Mouse (Mus musculus) CH12F3 (cell line): ENCODE measurements around the gene Vars.
"Not testable (repeated sequence)": the region's sequence is repeated elsewhere in the genome, so short reads cannot be mapped to it uniquely, and the experiment has no call there.

Experiments
- in situ Hi-C: fragments of 300-500 bp; cut with MboI; formaldehyde crosslinking; loops from 2 replicates; pipeline ENCODE4 v1.14.3; 2020; ENCODE audit warnings: low sequenced_read_pairs

Vars gene

GRCm38 (mm10) chr17:35022541-35023060 is 21.8 kb downstream of the Vars start:
- in situ Hi-C loops, result no loop called here

DNA sequence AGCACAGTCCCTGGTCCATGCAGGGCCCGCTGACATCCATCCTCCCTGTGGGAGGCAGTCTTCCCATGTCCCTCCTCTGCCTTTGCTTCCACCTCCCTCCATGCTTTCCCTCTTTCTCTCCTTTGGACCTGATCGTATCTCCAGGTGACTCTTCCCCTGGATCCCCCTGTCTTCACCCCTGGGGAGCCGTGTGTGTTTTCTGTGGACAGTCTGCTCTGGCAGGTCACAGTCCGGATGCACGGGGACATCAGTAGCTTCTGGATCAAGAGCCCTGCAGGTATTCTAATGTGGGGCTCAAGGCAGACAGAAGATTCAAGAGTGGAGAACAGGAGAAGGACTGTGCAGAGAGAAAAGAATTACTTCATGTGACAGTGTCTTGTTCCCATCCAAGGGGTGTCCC is 22.4 kb downstream of the Vars start:
- in situ Hi-C loops, result no loop called here

DNA sequence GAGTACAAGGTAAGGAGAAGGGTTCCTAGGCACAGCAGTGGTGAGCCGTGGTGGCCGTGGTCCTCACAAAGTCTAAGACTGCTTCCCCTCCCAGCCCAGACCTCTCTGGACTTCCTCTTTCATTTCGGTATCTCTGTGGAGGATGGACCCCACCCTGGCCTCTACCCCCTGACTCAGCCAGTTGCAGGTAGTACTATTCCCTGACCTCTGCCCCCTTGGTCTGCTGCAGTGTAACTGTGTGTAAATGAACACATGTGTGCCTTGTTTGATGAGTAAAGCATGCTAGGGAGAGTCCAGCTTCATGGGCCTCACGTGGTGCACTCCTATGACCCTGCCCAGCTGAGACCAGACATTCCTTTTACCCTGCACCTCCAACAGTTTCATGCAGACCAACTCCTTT is 23.0 kb downstream of the Vars start:
- in situ Hi-C loops, result no loop called here

GRCm38 (mm10) chr17:35024261-35024660 is 23.5 kb downstream of the Vars start:
- in situ Hi-C loops, result no loop called here

DNA sequence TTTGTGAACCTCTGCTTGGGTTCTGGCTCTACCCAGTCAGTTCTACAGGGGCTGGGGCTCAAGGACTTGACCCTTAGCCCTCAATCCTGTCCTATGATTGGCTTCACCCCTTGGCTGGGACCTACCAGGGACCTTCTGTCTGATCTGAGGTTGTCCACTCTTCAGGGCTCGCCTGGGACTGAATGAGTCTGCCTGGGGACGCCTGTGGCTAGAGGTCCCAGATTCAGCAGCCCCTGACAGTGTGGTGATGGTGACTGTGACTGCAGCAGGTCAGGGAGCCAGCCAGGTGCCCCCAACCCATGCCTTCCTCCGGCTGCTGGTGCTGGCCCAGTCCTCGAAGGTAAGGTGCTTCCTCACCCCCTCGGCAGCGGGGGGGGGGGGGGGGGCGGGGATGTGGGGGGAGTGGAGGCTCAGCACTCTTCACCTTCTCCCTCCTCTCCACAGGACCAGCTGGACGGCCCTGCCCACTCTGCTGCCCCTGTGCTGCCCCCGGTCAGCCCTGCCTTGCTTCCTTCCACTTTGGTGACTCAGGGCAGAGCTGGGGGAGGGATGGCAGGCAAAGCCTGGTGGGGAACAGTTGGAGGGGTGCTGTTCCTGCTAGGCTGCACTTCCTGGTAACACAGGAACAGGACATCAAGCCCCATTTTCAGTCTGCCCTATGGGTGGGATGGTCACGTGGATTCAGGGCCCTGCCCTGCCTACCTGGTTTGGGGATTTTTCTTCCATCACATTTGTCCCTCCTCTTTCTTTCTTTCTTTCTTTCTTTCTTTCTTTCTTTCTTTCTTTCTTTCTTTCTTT is 24.1 kb downstream of the Vars start:
- in situ Hi-C loops, result no loop called here

GRCm38 (mm10) chr17:35026206-35026605 is 25.4 kb downstream of the Vars start:
- in situ Hi-C loops, result no loop called here

DNA sequence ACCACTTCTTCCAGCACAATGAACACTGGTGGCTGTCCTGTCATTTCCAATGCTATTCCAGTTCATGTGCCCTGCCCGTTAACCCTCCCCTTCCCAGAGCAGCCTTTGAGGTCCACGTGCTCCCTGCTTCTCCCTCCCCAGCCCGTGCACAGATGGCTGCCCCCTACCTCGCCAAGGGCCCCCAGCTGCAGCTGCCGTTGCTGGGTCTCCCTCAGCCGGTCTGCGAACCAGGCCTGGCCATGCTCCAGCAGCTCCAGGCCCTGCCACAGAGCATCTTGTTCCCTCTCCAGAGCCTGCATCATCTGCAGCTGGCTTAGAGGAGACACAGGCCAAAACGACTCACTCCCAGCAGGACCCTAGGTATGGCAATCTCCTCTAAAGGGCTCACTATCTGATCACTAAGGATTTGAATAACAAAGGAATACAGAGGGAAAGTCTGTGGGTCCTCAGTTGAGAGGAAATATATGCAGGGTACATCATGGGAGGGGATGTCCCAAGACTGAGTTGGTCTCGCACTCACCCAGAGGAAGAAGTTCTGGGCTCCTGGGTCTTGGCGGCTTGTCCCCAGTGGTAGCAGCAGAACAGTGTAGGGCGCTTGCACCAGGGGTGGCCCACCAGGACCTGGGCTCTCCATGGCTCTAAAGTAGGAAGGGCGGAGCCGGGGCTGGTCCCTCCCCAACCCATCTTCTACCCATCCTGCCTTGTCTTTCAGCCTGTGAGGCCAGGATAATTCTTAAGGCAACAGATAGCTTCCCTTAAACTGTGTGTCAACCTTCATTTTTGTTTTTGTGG is 26.7 kb downstream of the Vars start, which contains the start of gene Sapcd1:
Gene Sapcd1, minus strand, starts transcription at position 740 of the 792 bp plus-strand sequence.
- in situ Hi-C loops, result no loop called here

- in situ Hi-C loops, result no loop called here
These were observed 27.5 kb downstream of the Vars start for GRCm38 (mm10) chr17:35028315-35028714.

GRCm38 (mm10) chr17:35029691-35030532 is 29.1 kb downstream of the Vars start:
- in situ Hi-C loops, result no loop called here

DNA sequence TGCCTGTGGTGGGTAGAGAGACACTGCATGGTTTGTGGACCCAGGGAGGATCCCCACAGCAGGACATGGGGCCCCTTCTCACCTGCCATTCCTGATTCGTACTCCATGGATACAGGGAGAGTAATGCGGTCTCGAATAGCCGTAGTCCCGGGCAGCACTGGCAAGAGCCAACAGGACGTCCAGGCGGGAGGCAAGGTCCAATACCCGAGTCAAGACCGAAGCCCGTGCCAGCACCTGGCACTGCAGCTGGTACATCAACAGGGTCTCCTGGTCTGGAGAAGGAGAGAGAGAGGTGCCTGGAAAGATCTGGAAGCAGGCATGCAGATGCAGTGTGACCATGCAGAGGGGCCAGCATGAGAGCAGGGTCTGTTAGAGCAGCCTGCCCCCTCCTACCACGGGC is 30.5 kb downstream of the Vars start:
- in situ Hi-C loops, result no loop called here

GRCm38 (mm10) chr17:35031880-35032279 is 31.1 kb downstream of the Vars start:
- in situ Hi-C loops, result no loop called here

DNA sequence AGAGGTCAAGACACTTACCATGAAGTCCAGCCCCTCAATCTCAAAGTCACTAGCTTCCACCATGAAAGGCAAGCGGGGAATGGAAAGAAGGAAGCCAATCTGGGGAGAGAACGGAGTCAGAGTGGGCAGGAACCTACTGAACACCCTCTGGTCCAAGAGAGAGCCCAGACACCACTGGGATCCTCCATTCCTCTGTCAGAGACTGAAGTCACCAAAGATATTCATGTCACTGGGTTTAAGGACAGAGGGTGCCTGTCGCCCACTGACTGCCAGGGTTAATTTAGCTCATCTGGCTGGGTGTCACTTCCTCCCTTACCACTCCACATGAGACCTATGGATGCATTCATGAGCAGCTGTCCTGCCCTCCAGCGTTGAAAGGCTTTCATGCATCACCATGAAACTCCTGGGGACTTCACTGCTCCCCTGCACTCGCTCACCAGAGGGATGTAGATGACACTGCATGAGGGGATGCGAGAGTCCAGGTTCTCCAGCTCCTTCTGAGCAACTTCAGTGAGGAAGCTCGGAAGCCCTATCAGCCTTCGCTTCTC is 31.6 kb downstream of the Vars start:
- in situ Hi-C loops, result no loop called here

- in situ Hi-C loops, result not testable (repeated sequence)
These were observed 32.9 kb downstream of the Vars start for GRCm38 (mm10) chr17:35033703-35034102.

- in situ Hi-C loops, result no loop called here
These were observed 34.1 kb downstream of the Vars start for GRCm38 (mm10) chr17:35034896-35035295.

- in situ Hi-C loops, result no loop called here
These were observed 38.5 kb downstream of the Vars start for GRCm38 (mm10) chr17:35039121-35039873.

GRCm38 (mm10) chr17:35043794-35044193 is 43.0 kb downstream of the Vars start:
- in situ Hi-C loops, result no loop called here

GRCm38 (mm10) chr17:35044904-35045806 is 44.4 kb downstream of the Vars start:
- in situ Hi-C loops, result no loop called here

DNA sequence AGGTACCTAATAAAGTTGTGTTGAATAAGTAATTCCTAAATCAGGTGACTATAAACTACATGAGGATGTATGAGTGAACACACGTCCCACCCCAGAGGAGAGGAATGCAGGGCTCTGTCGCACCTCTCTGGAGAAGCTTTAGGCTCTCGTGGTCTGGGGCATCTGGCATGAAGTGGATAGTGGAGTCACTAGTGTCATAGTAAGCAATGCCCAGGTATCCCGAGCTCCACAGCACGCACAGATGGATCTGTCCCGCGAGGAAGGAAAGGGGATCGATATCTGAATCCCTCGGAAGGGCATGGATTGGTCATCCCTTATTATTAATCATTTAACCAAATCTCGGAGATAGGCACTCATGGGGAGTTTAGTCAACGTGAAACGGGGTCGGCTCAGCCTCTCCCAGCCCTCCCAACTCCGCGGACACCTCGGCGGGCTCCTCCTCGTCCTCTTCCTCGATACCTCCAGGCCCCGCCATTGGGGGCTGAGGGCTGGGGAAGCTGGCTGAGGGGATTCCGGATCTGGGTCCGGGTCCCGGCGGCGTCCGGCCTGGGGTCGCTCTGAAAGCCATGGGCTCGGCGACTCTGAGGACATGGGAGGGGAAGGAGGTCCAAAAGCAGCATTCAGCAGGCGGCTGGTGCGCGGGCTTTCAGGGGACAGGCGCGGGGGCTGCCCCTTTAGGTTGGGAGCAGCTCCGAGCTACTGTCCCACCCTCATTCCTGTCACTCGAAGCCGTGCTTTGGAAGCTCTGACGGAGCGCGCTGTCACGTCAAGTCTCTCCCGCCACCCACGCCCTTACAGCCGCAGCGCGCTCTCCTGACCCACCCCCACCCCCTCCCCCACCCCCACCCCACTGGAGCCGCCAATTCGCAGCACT is 45.3 kb downstream of the Vars start:
- in situ Hi-C loops, result no loop called here
